Mouse (Mus musculus): ENCODE measurements at regions not wholly inside any gene's neighbourhood (a gene's known extent, or its start where the extent isn't known, plus 50 kb on each side); places are given as distances from the start of the nearest gene placed in this dataset.

GRCm38 (mm10) chr3:62882310-62883073 lies 277.6 kb upstream of the Gpr149 start:
- WGBS, result 83% methylated on average over 3 of the region's 3 CpGs
- Histone ChIP-seq H3K27ac (ENCODE audit: low read length) (no peak overlapping the region), H3K36me3 (ENCODE audit: control insufficient read depth, insufficient read depth, low read length) (no peaks in the 10 kb centered on the region), H3K9me3 (replicated peaks; ENCODE audit: control insufficient read depth, low read length, poor library complexity, severe bottlenecking) (no peaks in the 10 kb centered on the region), H3K27me3 (ENCODE audit: control insufficient read depth, insufficient read depth, low read depth, low read length) (no peaks in the 10 kb centered on the region), H3K4me3 (ENCODE audit: low read depth, low read length) (no peak overlapping the region), H3K4me2 (ENCODE audit: low read length) (no peak overlapping the region), H3K9ac (ENCODE audit: low read depth, low read length) (no peak overlapping the region), H3K4me1 (ENCODE audit: control insufficient read depth, insufficient read depth, low read length) (no peaks in the 10 kb centered on the region)
- ATAC-seq, result no peak

GRCm38 (mm10) chr3:62860731-62861130 lies 255.8 kb upstream of the Gpr149 start:
- Histone ChIP-seq H3K27ac (ENCODE audit: low read length) (no peak overlapping the region), H3K4me2 (ENCODE audit: low read length) (no peak overlapping the region), H3K4me1 (ENCODE audit: control insufficient read depth, insufficient read depth, low read length) (no peaks in the 10 kb centered on the region), H3K9ac (ENCODE audit: low read depth, low read length) (no peak overlapping the region), H3K9me3 (replicated peaks; ENCODE audit: control insufficient read depth, low read length, poor library complexity, severe bottlenecking) (no peaks in the 10 kb centered on the region), H3K4me3 (ENCODE audit: low read depth, low read length) (no peak overlapping the region), H3K36me3 (ENCODE audit: control insufficient read depth, insufficient read depth, low read length) (no peaks in the 10 kb centered on the region), H3K27me3 (ENCODE audit: control insufficient read depth, insufficient read depth, low read depth, low read length) (no peaks in the 10 kb centered on the region)
- ATAC-seq, result peak; percentile 67
- 14% methylated on average over 3 of the region's 3 CpGs for WGBS

DNA sequence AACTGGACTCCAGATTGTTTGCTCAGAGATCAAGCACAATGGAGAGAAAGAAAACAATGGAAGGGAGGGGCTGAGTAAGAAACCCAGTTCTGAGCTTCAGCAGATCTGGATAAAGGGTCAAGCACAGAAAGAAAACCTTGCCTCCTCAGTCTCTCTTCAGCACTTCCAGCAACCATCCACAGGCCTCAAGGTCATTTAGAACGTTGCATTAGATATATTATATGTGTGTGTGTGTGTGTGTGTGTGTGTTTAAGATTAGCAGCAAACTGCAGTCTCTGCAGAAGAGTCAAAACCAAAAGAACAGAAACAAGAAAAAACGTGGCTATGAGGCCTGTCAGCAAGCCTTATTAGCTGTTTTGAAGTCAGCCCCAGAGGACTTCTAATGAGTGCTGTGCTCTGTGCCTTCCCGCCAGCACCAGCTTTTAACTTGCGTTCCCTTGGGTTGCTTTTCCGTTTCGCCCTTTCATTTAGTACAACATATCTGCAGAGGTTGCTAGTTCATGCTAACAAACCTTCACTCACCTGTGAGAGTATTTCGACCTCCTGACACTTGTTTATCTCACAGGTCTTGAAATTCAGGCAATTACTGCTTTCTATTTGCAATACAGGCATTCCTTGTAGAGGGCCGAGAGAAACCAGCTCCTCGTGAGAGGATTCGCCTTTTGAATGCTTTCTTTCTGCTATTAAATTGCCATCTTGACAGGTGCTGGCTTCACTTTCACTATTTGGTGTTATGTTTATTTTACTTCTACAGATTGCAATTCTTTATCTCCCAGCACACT lies 230.9 kb upstream of the Gpr149 start:
- peak; percentile 85 for ATAC-seq
- Histone ChIP-seq H3K4me1 (ENCODE audit: control insufficient read depth, insufficient read depth, low read length) (peaks cover 3% of the 10 kb centered on the region), H3K27me3 (ENCODE audit: control insufficient read depth, insufficient read depth, low read depth, low read length) (no peaks in the 10 kb centered on the region), H3K4me2 (ENCODE audit: low read length) (no peak overlapping the region), H3K27ac (ENCODE audit: low read length) (peak overlapping the region; percentile 60), H3K4me3 (ENCODE audit: low read depth, low read length) (no peak overlapping the region), H3K36me3 (ENCODE audit: control insufficient read depth, insufficient read depth, low read length) (no peaks in the 10 kb centered on the region), H3K9ac (ENCODE audit: low read depth, low read length) (no peak overlapping the region), H3K9me3 (replicated peaks; ENCODE audit: control insufficient read depth, low read length, poor library complexity, severe bottlenecking) (no peaks in the 10 kb centered on the region)
- 56% methylated on average over 10 of the region's 10 CpGs for WGBS

DNA sequence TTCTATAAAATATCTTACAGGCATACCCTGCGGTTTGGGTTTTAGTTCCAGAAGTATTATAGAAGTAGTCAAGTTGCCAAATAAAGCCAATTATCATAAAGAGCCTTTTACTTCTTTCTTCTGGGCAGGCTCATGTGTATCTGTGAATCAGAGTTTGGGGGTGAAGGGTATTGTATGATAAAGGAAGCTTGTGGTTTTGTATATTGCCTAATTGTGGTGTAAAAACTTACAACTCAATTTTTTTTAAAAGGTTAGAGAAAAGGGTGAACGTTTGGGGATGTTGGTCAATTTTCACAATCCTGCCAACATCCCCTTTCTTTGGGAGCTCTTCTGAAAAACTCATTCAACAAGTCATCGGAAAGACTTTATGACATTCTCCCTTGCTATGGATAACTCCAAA lies 219.0 kb upstream of the Gpr149 start:
- no peak for ATAC-seq
- H3K9ac ChIP-seq (ENCODE audit: low read depth, low read length), result no peak overlapping the region
- 90% methylated on average over 3 of the region's 3 CpGs for WGBS
- H3K27me3 ChIP-seq (ENCODE audit: control insufficient read depth, insufficient read depth, low read depth, low read length), result no peaks in the 10 kb centered on the region
- no peak overlapping the region for H3K27ac ChIP-seq (ENCODE audit: low read length)
- H3K36me3 ChIP-seq (ENCODE audit: control insufficient read depth, insufficient read depth, low read length), result no peaks in the 10 kb centered on the region
- no peak overlapping the region for H3K4me3 ChIP-seq (ENCODE audit: low read depth, low read length)
- no peaks in the 10 kb centered on the region for H3K4me1 ChIP-seq (ENCODE audit: control insufficient read depth, insufficient read depth, low read length)
- H3K9me3 ChIP-seq (replicated peaks; ENCODE audit: control insufficient read depth, low read length, poor library complexity, severe bottlenecking), result no peaks in the 10 kb centered on the region
- H3K4me2 ChIP-seq (ENCODE audit: low read length), result no peak overlapping the region

GRCm38 (mm10) chr3:62801044-62801443 lies 196.1 kb upstream of the Gpr149 start:
- no peaks in the 10 kb centered on the region for H3K27me3 ChIP-seq (ENCODE audit: control insufficient read depth, insufficient read depth, low read depth, low read length)
- no peak for ATAC-seq
- H3K4me3 ChIP-seq (ENCODE audit: low read depth, low read length), result no peak overlapping the region
- WGBS, result 48% methylated on average over 2 of the region's 2 CpGs
- no peaks in the 10 kb centered on the region for H3K9me3 ChIP-seq (replicated peaks; ENCODE audit: control insufficient read depth, low read length, poor library complexity, severe bottlenecking)
- no peaks in the 10 kb centered on the region for H3K4me1 ChIP-seq (ENCODE audit: control insufficient read depth, insufficient read depth, low read length)
- H3K36me3 ChIP-seq (ENCODE audit: control insufficient read depth, insufficient read depth, low read length), result no peaks in the 10 kb centered on the region
- H3K9ac ChIP-seq (ENCODE audit: low read depth, low read length), result no peak overlapping the region
- no peak overlapping the region for H3K27ac ChIP-seq (ENCODE audit: low read length)
- H3K4me2 ChIP-seq (ENCODE audit: low read length), result no peak overlapping the region

- Histone ChIP-seq H3K27me3 (ENCODE audit: control insufficient read depth, insufficient read depth, low read depth, low read length) (no peaks in the 10 kb centered on the region), H3K36me3 (ENCODE audit: control insufficient read depth, insufficient read depth, low read length) (no peaks in the 10 kb centered on the region), H3K9me3 (replicated peaks; ENCODE audit: control insufficient read depth, low read length, poor library complexity, severe bottlenecking) (no peaks in the 10 kb centered on the region), H3K4me1 (ENCODE audit: control insufficient read depth, insufficient read depth, low read length) (no peaks in the 10 kb centered on the region), H3K4me3 (ENCODE audit: low read depth, low read length) (no peak overlapping the region), H3K9ac (ENCODE audit: low read depth, low read length) (no peak overlapping the region), H3K4me2 (ENCODE audit: low read length) (no peak overlapping the region), H3K27ac (ENCODE audit: low read length) (no peak overlapping the region)
- no peak for ATAC-seq
- 10% methylated on average over 2 of the region's 2 CpGs for WGBS
These were observed 181.3 kb upstream of the Gpr149 start for GRCm38 (mm10) chr3:62786233-62786632.
